Mouse (Mus musculus): ENCODE data around the gene Ccer2. TPM values are rescaled to one million over a fixed set of nuclear protein-coding genes. Genes with fewer than 3 reads are reported as not detected.
A peak's percentile ranks its signal among the peaks of the same experiment; 100 is the strongest.

Ccer2 gene
- polyA plus RNA-seq, 1 experiment from 2014 or later: not detected

DNA sequence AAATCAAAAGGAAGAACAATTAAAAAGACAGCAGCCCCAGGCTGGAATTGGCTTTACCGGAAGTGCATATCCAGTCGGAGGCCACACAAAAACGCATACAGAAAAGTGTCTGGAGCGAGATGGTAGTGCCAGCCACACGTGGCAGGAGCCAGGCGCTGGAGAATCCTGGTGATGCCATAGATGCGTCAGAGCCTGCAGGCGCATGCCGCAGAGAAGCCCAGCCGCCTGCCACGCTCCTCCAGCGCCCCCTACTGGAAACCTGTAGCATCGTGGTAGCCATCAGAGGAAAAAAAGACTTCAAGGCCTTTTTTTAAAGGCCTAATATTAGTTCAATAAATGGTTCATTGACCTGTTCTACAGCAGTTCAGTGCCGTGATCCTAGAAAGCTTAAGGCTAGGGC is 29.4 kb upstream of the Ccer2 start:
- H3K4me2 ChIP-seq: peak overlapping the region; percentile 28; the same call in 1 of the 2 replicates
- H3K27me3 ChIP-seq: no peaks in the 10 kb centered on the region
- WGBS: 9% methylated on average over 14 of the region's 14 CpGs
- H3K9me3 ChIP-seq (replicated peaks): no peaks in the 10 kb centered on the region; the same call in 1 of the 2 replicates
- H3K9ac ChIP-seq: no peak overlapping the region
- no peak overlapping the region; the same call in 1 of the 2 replicates for H3K4me3 ChIP-seq (replicated peaks)
- peaks cover 2% of the 10 kb centered on the region; the same call in 1 of the 2 replicates for H3K4me1 ChIP-seq
- no peak overlapping the region for H3K27ac ChIP-seq
- ATAC-seq (replicated peaks; ENCODE audit: low FRiP score): no peak; the same call in 1 of the 2 replicates
- peaks cover 14% of the 10 kb centered on the region; the same call in 1 of the 2 replicates for H3K36me3 ChIP-seq

DNA sequence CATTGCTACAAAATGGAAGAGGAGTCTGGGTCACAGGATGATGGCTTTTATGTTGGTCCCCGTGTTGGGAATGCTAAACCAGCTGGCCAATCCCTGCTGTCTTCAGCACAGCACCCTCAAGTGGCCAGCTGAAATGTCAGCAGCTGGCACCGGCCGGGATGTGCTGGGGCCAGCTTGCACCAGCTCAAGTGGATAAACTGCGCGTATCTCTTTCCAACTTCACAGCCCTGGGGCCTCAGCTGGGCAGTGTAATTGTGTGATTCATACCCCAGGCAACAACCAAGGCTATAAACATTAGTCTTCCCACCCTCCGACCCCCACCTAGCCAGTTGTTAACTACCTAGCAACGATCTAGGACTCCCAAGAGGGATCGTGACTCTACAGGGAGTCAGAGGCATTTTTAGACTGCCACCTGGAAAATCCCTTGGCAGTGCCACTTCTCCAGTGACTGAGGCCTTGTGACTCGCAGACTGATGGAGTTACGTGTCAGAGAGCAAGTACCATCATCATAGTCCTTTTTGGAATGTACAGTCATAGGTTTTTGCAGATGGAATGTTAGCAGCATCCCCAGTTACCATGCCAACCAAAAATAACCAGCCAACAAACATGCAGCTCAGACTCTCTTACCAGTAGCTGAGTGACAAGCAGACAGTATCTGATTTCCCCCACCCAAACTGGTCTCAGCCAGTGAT is 28.2 kb upstream of the Ccer2 start:
- Histone ChIP-seq H3K4me3 (replicated peaks) (no peak overlapping the region), H3K4me1 (peaks cover 9% of the 10 kb centered on the region), H3K9ac (no peak overlapping the region), H3K4me2 (no peak overlapping the region), H3K9me3 (replicated peaks) (no peaks in the 10 kb centered on the region; the same call in 1 of the 2 replicates), H3K27me3 (0 out of 2 replicates have a peak, but pooled peaks cover 5% of the 10 kb centered on the region), H3K27ac (no peak overlapping the region), H3K36me3 (peaks cover 15% of the 10 kb centered on the region; the same call in 1 of the 2 replicates)
- WGBS: 41% methylated on average over 10 of the region's 10 CpGs
- no peak for ATAC-seq (replicated peaks; ENCODE audit: low FRiP score)

DNA sequence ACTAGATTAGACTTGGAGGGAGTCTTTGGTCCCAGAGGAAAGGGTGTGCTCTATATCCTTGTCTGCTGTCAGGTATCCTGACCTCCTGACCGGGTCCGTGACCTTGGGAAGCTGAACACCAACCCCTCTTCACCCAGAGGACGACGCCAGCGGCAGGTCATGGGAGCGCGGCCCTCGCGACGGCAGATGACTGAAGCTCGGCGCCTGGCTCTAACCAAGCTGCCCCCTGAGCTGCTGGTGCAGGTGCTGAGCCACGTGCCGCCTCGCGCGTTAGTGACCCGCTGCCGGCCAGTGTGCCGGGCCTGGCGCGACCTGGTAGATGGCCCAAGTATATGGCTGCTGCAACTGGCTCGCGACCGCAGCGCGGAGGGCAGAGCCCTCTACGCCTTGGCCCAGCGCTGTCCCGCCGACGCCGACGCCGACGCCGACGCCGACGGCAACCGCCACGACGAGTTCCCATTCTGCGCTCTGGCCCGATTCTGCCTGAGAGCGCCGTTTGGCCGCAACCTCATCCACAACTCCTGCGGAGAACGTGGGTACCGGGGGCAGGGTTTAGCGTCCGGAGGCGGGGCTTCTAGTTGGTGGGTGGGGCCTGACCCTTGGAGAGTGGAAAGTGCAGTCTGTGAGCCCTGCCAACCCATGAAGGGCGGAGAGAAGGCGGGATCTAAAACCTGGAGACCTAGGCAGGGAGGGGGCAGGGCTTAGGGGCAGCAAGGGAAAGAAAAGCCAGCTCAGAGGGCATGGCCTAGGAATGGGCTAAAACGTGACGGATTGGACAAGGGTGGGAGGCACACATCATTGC is 23.4 kb upstream of the Ccer2 start:
- H3K4me1 ChIP-seq: peaks cover 13% of the 10 kb centered on the region
- ATAC-seq (replicated peaks; ENCODE audit: low FRiP score): peak; percentile 91
- H3K4me3 ChIP-seq (replicated peaks): peak overlapping the region; percentile 50
- peak overlapping the region; percentile 44 for H3K9ac ChIP-seq
- peak overlapping the region; percentile 37; the same call in 1 of the 2 replicates for H3K27ac ChIP-seq
- peaks cover 22% of the 10 kb centered on the region for H3K36me3 ChIP-seq
- 3% methylated on average over 58 of the region's 58 CpGs for WGBS
- H3K27me3 ChIP-seq: 0 out of 2 replicates have a peak, but pooled peaks cover 5% of the 10 kb centered on the region
- no peaks in the 10 kb centered on the region; the same call in 1 of the 2 replicates for H3K9me3 ChIP-seq (replicated peaks)
- H3K4me2 ChIP-seq: peak overlapping the region; percentile 87

DNA sequence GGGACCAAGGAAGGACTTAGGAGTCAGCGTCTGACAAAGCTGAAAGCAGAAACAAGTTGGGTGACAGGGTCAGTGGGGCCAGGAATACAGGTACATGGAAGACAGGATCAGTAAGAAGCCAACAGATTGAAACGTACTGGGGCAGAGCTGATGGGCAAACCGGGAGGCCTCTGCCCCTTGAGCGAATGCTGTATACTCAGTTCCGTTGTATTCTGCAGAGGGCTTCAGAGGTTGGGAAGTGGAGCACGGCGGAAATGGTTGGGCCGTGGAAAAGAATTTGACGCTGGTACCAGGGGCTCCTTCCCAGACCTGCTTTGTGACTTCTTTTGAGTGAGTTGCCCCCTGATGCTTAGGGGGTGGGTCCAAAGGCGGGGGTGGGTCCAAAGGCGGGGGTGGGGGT is 22.8 kb upstream of the Ccer2 start:
- Histone ChIP-seq H3K27ac (peak overlapping the region; percentile 37; the same call in 1 of the 2 replicates), H3K4me3 (replicated peaks) (peak overlapping the region; percentile 50), H3K9ac (0 out of 2 replicates have a peak overlapping the region, but pooled peaks have one; percentile 44), H3K9me3 (replicated peaks) (no peaks in the 10 kb centered on the region; the same call in 1 of the 2 replicates), H3K4me2 (peak overlapping the region; percentile 87), H3K36me3 (peaks cover 28% of the 10 kb centered on the region), H3K4me1 (peaks cover 13% of the 10 kb centered on the region), H3K27me3 (0 out of 2 replicates have a peak, but pooled peaks cover 5% of the 10 kb centered on the region)
- ATAC-seq (replicated peaks; ENCODE audit: low FRiP score): 0 out of 2 replicates have a peak, but pooled peaks have one; percentile 6
- WGBS: 12% methylated on average over 11 of the region's 11 CpGs

DNA sequence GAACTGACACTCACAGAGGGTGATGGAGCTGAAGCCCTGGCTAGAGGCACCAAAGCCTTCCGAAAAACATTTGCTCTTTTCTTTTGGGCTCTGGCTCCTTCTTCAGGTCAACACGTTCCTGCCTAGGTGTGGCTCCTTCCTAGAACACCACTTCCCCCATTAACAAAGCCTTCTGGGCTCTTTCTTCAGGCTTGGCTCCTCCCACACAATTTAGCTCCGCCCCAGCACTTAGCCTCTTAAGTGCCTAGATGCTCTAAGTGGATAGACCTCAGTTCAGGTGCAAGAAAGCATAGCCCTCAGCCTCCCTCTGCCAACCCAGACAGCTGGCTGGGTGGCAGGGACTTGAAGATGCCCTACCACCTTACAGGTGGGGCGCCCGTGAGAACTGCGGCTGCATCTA is 20.3 kb upstream of the Ccer2 start:
- no peak for ATAC-seq (replicated peaks; ENCODE audit: low FRiP score)
- Histone ChIP-seq H3K4me2 (no peak overlapping the region), H3K27me3 (0 out of 2 replicates have a peak, but pooled peaks cover 5% of the 10 kb centered on the region), H3K4me3 (replicated peaks) (no peak overlapping the region), H3K9ac (no peak overlapping the region), H3K9me3 (replicated peaks) (no peaks in the 10 kb centered on the region; the same call in 1 of the 2 replicates), H3K4me1 (peaks cover 13% of the 10 kb centered on the region), H3K36me3 (peaks cover 49% of the 10 kb centered on the region), H3K27ac (no peak overlapping the region)
- WGBS: 80% methylated on average over 6 of the region's 6 CpGs

DNA sequence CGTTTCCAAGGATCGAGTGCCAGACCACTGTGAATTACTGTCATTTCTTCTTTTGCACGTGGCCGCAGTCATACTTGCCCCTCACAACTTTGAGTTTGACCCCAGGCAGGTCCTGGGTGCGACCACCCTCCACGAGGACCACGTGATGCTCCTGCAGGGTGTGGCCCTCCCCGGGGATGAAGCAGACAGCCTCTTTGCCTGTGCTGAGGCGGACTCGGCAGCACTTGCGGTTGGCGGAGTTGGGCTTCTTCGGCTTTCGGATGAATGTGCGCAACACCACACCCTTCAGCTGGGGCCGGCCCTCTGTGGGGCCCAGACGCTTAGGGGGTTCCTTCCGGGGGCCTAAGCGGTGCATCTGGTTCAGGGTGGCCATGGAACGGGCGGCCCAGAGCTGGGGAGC is 16.1 kb upstream of the Ccer2 start:
- no peak for ATAC-seq (replicated peaks; ENCODE audit: low FRiP score)

DNA sequence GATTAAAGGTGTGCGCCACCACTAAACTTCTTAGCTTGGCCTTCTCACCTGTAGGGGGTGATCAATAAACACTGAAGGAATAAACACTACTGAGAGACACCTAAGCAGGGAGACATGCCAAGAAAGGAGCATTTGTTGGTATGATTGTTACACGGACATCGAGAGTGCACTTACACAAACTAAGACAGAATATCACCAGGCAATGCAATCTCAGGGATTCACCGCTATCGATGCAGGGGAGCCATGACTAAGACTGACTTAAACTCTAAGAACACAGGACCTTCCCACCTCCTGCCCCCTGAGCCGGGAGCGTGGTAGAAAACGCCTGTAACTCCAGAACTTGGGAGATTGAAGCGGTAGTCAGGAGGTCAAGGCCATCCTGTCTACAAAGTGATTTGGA is 15.0 kb upstream of the Ccer2 start:
- 33% methylated on average over 9 of the region's 9 CpGs for WGBS
- ATAC-seq (replicated peaks; ENCODE audit: low FRiP score): no peak
- H3K4me2 ChIP-seq: peak overlapping the region; percentile 85
- peaks cover 59% of the 10 kb centered on the region for H3K36me3 ChIP-seq
- peak overlapping the region; percentile 88 for H3K4me3 ChIP-seq (replicated peaks)
- peaks cover 14% of the 10 kb centered on the region for H3K4me1 ChIP-seq
- H3K9ac ChIP-seq: peak overlapping the region; percentile 88
- H3K9me3 ChIP-seq (replicated peaks): no peaks in the 10 kb centered on the region
- H3K27me3 ChIP-seq: no peaks in the 10 kb centered on the region
- peak overlapping the region; percentile 84 for H3K27ac ChIP-seq

More for the DNA sequence above, 16.1 kb upstream of the Ccer2 start:
- H3K9me3 ChIP-seq (replicated peaks): no peaks in the 10 kb centered on the region
- H3K36me3 ChIP-seq: peaks cover 48% of the 10 kb centered on the region
- no peak overlapping the region for H3K27ac ChIP-seq
- H3K4me2 ChIP-seq: no peak overlapping the region
- H3K4me3 ChIP-seq (replicated peaks): no peak overlapping the region
- no peak overlapping the region for H3K9ac ChIP-seq
- peaks cover 14% of the 10 kb centered on the region for H3K4me1 ChIP-seq
- no peaks in the 10 kb centered on the region for H3K27me3 ChIP-seq
- WGBS: 94% methylated on average over 21 of the region's 21 CpGs

DNA sequence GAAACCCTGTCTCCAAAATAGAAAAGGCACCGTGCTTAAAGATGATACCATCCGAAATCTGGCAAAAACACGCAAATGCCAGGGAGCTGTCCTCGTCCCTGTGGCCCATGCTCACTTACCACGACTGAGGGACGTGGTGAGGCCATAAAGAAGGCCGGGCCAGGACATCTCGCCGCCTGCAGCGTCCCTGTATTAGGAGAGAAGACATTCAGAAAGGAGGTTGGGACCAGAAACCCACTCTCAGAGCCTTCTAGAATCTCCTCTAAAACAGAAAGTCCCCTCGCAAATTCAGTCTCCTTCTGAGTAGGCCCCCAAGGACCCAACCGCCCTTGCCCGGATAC is 14.6 kb upstream of the Ccer2 start:
- Histone ChIP-seq H3K36me3 (peaks cover 60% of the 10 kb centered on the region), H3K4me3 (replicated peaks) (peak overlapping the region; percentile 88), H3K4me1 (peaks cover 14% of the 10 kb centered on the region), H3K4me2 (peak overlapping the region; percentile 85), H3K27me3 (no peaks in the 10 kb centered on the region), H3K9ac (peak overlapping the region; percentile 88), H3K27ac (peak overlapping the region; percentile 84), H3K9me3 (replicated peaks) (no peaks in the 10 kb centered on the region)
- under 1% methylated on average over 13 of the region's 13 CpGs for WGBS
- ATAC-seq (replicated peaks; ENCODE audit: low FRiP score): peak; percentile 20

DNA sequence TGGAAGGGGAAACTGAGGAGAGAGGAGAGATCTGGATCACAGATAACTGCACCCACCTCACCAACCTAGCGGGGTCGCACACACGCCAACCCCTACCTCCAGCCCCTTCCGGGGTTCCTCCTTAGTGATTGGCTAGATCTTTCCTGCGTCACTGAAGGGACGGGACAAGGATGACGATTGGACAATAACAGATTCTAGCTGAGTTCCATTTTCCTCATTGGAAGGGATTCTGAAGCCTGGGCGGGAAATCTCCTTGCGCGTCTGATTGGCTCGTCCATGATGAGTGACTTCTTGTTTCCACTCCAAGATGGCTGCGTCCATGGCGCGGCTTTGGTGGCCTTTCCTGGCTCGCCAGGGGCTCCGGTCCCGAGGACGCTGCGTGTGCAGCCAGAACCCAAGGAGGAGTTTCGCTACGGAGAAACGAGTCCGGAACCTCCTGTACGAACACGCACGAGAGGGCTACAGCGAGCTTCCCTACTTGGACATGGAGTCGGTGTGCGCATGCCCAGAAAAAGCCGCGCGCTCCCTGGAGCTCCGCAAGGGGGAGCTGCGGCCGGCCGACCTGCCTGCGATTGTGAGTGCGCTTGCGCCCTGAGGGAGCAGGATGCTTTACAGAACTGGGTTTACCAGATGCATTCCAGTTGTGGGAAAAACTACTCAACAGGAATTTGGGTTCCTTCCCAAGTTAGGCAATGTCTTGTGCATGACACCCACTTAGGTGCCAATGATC is 14.1 kb upstream of the Ccer2 start, which contains the start of the genes Mrps12 and Sars2:
TSS of gene Mrps12 (minus strand) at position 112 of the 730 bp plus-strand sequence.
TSS of gene Sars2 (plus strand) at position 284 of the 730 bp plus-strand sequence.
- WGBS: under 1% methylated on average over 39 of the region's 39 CpGs
- peak within 1 kb of the TSS; percentile 88 for H3K9ac ChIP-seq
- H3K9me3 ChIP-seq (replicated peaks): no peaks in the 10 kb centered on the region
- H3K27ac ChIP-seq: peak within 1 kb of the TSS; percentile 95
- H3K4me2 ChIP-seq: peak within 1 kb of the TSS; percentile 85
- peaks cover 60% of the 10 kb centered on the region for H3K36me3 ChIP-seq
- no peaks in the 10 kb centered on the region for H3K27me3 ChIP-seq
- peak; percentile 99 for ATAC-seq (replicated peaks; ENCODE audit: low FRiP score)
- H3K4me3 ChIP-seq (replicated peaks): peak within 1 kb of the TSS; percentile 88
- peaks cover 14% of the 10 kb centered on the region for H3K4me1 ChIP-seq

DNA sequence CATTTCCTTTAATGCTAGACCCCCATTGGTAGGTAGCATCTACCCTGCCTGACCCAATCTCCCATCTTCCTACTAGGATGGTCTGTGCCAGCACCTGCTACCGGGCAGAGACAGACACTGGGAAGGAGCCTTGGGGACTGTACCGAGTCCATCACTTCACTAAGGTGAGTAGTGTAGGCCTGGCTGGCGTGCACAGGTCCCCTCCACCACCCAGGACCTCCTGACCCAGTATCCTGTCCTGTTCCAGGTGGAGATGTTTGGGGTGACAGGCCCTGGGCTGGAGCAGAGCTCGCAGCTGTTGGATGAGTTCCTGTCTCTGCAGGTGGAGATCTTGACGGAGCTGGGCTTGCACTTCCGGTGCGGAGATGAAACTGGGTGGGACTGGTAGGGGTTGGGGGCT is 6.0 kb upstream of the Ccer2 start:
- ATAC-seq (replicated peaks; ENCODE audit: low FRiP score): no peak

DNA sequence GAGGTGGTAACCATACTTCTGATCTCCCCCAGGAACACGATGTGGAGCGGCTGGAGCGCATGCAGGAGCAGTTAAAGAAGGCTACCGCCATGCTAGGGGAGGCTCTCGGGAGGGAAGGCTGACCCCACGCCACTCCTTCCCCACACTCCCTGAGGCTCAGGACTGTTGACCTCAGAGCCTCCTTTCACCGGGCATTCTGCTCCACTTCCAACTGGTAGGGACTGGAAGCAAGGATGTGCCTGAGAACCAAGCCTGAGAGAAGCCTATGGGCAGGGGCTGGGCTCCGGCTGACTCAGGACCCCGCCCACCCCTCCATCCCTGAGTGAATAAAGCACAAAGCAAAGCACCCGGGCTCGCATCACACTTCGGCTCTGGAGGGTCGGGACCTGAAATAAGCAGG is 2.6 kb downstream of the Ccer2 start:
- WGBS: 78% methylated on average over 13 of the region's 13 CpGs
- H3K36me3 ChIP-seq: peaks cover 46% of the 10 kb centered on the region
- no peak overlapping the region for H3K4me3 ChIP-seq (replicated peaks)
- peaks cover 21% of the 10 kb centered on the region for H3K27me3 ChIP-seq
- H3K4me2 ChIP-seq: no peak overlapping the region
- no peak for ATAC-seq (replicated peaks; ENCODE audit: low FRiP score)
- peaks cover 8% of the 10 kb centered on the region for H3K4me1 ChIP-seq
- no peaks in the 10 kb centered on the region for H3K9me3 ChIP-seq (replicated peaks)
- no peak overlapping the region for H3K27ac ChIP-seq
- H3K9ac ChIP-seq: no peak overlapping the region

More for the DNA sequence above, 6.0 kb upstream of the Ccer2 start:
- Histone ChIP-seq H3K9ac (no peak overlapping the region), H3K27me3 (no peaks in the 10 kb centered on the region), H3K4me1 (no peaks in the 10 kb centered on the region), H3K27ac (no peak overlapping the region), H3K36me3 (peaks cover 55% of the 10 kb centered on the region), H3K4me3 (replicated peaks) (no peak overlapping the region), H3K4me2 (no peak overlapping the region), H3K9me3 (replicated peaks) (no peaks in the 10 kb centered on the region)
- 92% methylated on average over 7 of the region's 7 CpGs for WGBS
